Mouse (Mus musculus) neutrophil, adult 59 days (primary cell): ENCODE measurements around the gene Nav1. TPM values are rescaled to one million over a fixed set of nuclear protein-coding genes. Genes with fewer than 3 reads are reported as not detected.

Experiments used
- total RNA-seq, 2 experiments: library from RNA; stranded (reverse); gene quantifications; 1 replicate in 1 of 2; 2 replicates in 1 of 2; pipeline ENCODE4 v1.2.4; 2023

Gene Nav1
- 10 to 100 TPM; 16.5 to 24.9 TPM for total RNA-seq

GRCm38 (mm10) chr1:135607019-135607418 is at the start of gene Nav1:
Gene Nav1, minus strand, starts transcription at chr1:135607295.

GRCm38 (mm10) chr1:135429901-135430668 is 177.0 kb downstream of the Nav1 start, which contains the start of gene Ipo9:
Gene Ipo9, minus strand, starts transcription at chr1:135430499.

Other genes starting within 250 kb of the Nav1 start
- gene Shisa4, start 232.1 kb downstream of the Nav1 start, total RNA-seq = not detected
- 10 to 100 TPM; 45.1 to 45.5 TPM for gene Ipo9, start 176.8 kb downstream of the Nav1 start, total RNA-seq
- gene Csrp1, start 112.8 kb upstream of the Nav1 start, total RNA-seq = 10 to 100 TPM; 39.8 to 45.6 TPM
- not detected for gene Phlda3, start 158.8 kb upstream of the Nav1 start, total RNA-seq
- gene Tnni1, start 172.1 kb upstream of the Nav1 start, total RNA-seq = not detected
- gene Lad1, start 211.3 kb upstream of the Nav1 start, total RNA-seq = not detected
- not detected for gene Tnnt2, start 229.1 kb upstream of the Nav1 start, total RNA-seq